Mouse (Mus musculus): ENCODE data around the gene Armh1.
"Not testable (repeated sequence)": the region's sequence is repeated elsewhere in the genome, so short reads cannot be mapped to it uniquely, and the experiment has no call there.

The Armh1 gene

GRCm38 (mm10) chr4:117267831-117268437, 16.0 kb upstream of the Armh1 start:
- DNase-seq (ENCODE audit: low spot score) = no peak

- peak; percentile 59 for DNase-seq (ENCODE audit: low spot score)
Observed at GRCm38 (mm10) chr4:117267284-117267683, 15.4 kb upstream of the Armh1 start.

GRCm38 (mm10) chr4:117262987-117263386, 11.1 kb upstream of the Armh1 start:
- DNase-seq (ENCODE audit: low spot score) = no peak

- DNase-seq (ENCODE audit: low spot score) = no peak
Observed at GRCm38 (mm10) chr4:117262101-117262913, 10.4 kb upstream of the Armh1 start.

GRCm38 (mm10) chr4:117261222-117261621, 9.3 kb upstream of the Armh1 start:
- no peak for DNase-seq (ENCODE audit: low spot score)

- DNase-seq (ENCODE audit: low spot score) = not testable (repeated sequence)
Observed at GRCm38 (mm10) chr4:117259909-117260308, 8.0 kb upstream of the Armh1 start.

- no peak for DNase-seq (ENCODE audit: low spot score)
Observed at GRCm38 (mm10) chr4:117254672-117255071, 2.7 kb upstream of the Armh1 start.

GRCm38 (mm10) chr4:117254017-117254627, 2.2 kb upstream of the Armh1 start:
- DNase-seq (ENCODE audit: low spot score) = no peak

GRCm38 (mm10) chr4:117253218-117254016, 1.5 kb upstream of the Armh1 start:
- DNase-seq (ENCODE audit: low spot score) = no peak

- no peak for DNase-seq (ENCODE audit: low spot score)
Observed at GRCm38 (mm10) chr4:117252755-117253154, 830 bp upstream of the Armh1 start.

GRCm38 (mm10) chr4:117252351-117252750, 426 bp upstream of the Armh1 start:
- DNase-seq (ENCODE audit: low spot score) = no peak

- no peak for DNase-seq (ENCODE audit: low spot score)
Observed at GRCm38 (mm10) chr4:117250982-117251381, 943 bp downstream of the Armh1 start.

GRCm38 (mm10) chr4:117240867-117241266, 11.1 kb downstream of the Armh1 start:
- no peak for DNase-seq (ENCODE audit: low spot score)

GRCm38 (mm10) chr4:117239153-117239552, 12.8 kb downstream of the Armh1 start:
- no peak for DNase-seq (ENCODE audit: low spot score)

- no peak for DNase-seq (ENCODE audit: low spot score)
Observed at GRCm38 (mm10) chr4:117235822-117236221, 16.1 kb downstream of the Armh1 start.

GRCm38 (mm10) chr4:117234166-117234741, 17.7 kb downstream of the Armh1 start:
- no peak for DNase-seq (ENCODE audit: low spot score)

- no peak for DNase-seq (ENCODE audit: low spot score)
Observed at GRCm38 (mm10) chr4:117231208-117231607, 20.7 kb downstream of the Armh1 start.

GRCm38 (mm10) chr4:117230331-117230730, 21.6 kb downstream of the Armh1 start:
- DNase-seq (ENCODE audit: low spot score) = no peak

- DNase-seq (ENCODE audit: low spot score) = no peak
Observed at GRCm38 (mm10) chr4:117229590-117229989, 22.3 kb downstream of the Armh1 start.

- no peak for DNase-seq (ENCODE audit: low spot score)
Observed at GRCm38 (mm10) chr4:117225250-117225649, 26.7 kb downstream of the Armh1 start.

- DNase-seq (ENCODE audit: low spot score) = no peak
Observed at GRCm38 (mm10) chr4:117224122-117224521, 27.8 kb downstream of the Armh1 start.

GRCm38 (mm10) chr4:117223001-117223400, 28.9 kb downstream of the Armh1 start:
- no peak for DNase-seq (ENCODE audit: low spot score)
